Mouse (Mus musculus) MEL (cell line): ENCODE data around the gene Gpcpd1. TPM values are rescaled to one million over a fixed set of nuclear protein-coding genes. Genes with fewer than 3 reads are reported as not detected.

ENCODE experiments used
- DNase-seq: peaks from one replicate; pipeline ENCODE4 v3.0.0; 2011; ENCODE audit warnings: low read depth, low spot score
- H3K27ac ChIP-seq: 2 replicates; pipeline ENCODE4 v1.5.1; 2012; ENCODE audit warnings: low read depth, mild to moderate bottlenecking, control low read depth, low read length, moderate library complexity; ENCODE audit not compliant: control insufficient read depth
- H3K27me3 ChIP-seq, 2 experiments: fragments of 150-350 bp in 1 of 2; sonication (generic) in 1 of 2; 2 replicates each; pipeline ENCODE4 v1.6.1; 2012; ENCODE audit warnings: low read length in 2 of 2, mild to moderate bottlenecking in 2 of 2, improper control_type of control experiment in 1 of 2, moderate library complexity in 1 of 2; ENCODE audit not compliant: insufficient read depth in 2 of 2, control insufficient read depth in 1 of 2
- H3K36me3 ChIP-seq, 2 experiments: 2 replicates each; pipeline ENCODE4 v1.6.1; 2012 to 2014; ENCODE audit warnings: low read length in 2 of 2, improper control_type of control experiment in 1 of 2, inconsistent platforms in 1 of 2, mild to moderate bottlenecking in 1 of 2; ENCODE audit not compliant: insufficient read depth in 2 of 2, control insufficient read depth in 1 of 2
- H3K4me1 ChIP-seq, 2 experiments: fragments of 150-350 bp in 1 of 2; sonication (generic) in 1 of 2; 2 replicates each; pipeline ENCODE4 v1.6.1; 2012; ENCODE audit warnings: low read length in 2 of 2, improper control_type of control experiment in 1 of 2, mild to moderate bottlenecking in 1 of 2; ENCODE audit not compliant: insufficient read depth in 2 of 2, control insufficient read depth in 1 of 2
- H3K4me3 ChIP-seq, 2 experiments: fragments of 150-350 bp in 1 of 2; sonication (generic) in 1 of 2; 2 replicates each; pipeline ENCODE4 v1.5.1; 2012; ENCODE audit warnings: low read depth in 2 of 2, low read length in 2 of 2, mild to moderate bottlenecking in 2 of 2, moderate library complexity in 2 of 2, control low read depth in 1 of 2, improper control_type of control experiment in 1 of 2; ENCODE audit not compliant: control insufficient read depth in 1 of 2, insufficient read depth in 1 of 2
- H3K79me2 ChIP-seq: 2 replicates; pipeline ENCODE4 v1.6.1; 2012; ENCODE audit warnings: mild to moderate bottlenecking, low read length, moderate library complexity; ENCODE audit not compliant: control insufficient read depth, poor library complexity, insufficient read depth
- H3K9ac ChIP-seq: 2 replicates; pipeline ENCODE4 v1.6.1; 2012; ENCODE audit warnings: low read depth, mild to moderate bottlenecking, control low read depth, low read length, moderate library complexity; ENCODE audit not compliant: control insufficient read depth, poor library complexity, severe bottlenecking
- H3K9me3 ChIP-seq: fragments of 150-350 bp; sonication (generic); replicated peaks from 2 replicates; pipeline ENCODE4 v1.6.1; 2012; ENCODE audit warnings: mild to moderate bottlenecking, low read length, improper control_type of control experiment, moderate library complexity; ENCODE audit not compliant: insufficient read depth
- CTCF ChIP-seq, 3 experiments: IDR thresholded peaks in 2 of 3; conservative IDR thresholded peaks in 1 of 3; 2 replicates each; pipeline ENCODE4 v1.5.1; 2011 to 2012; ENCODE audit warnings: low read length in 3 of 3, low read depth in 2 of 3, mild to moderate bottlenecking in 2 of 3, improper control_type of control experiment in 1 of 3, inconsistent platforms in 1 of 3, mixed read lengths in 1 of 3, moderate library complexity in 1 of 3; ENCODE audit not compliant: control insufficient read depth in 1 of 3, insufficient read depth in 1 of 3, poor library complexity in 1 of 3, severe bottlenecking in 1 of 3
- E2F4 ChIP-seq: IDR thresholded peaks from 2 replicates; pipeline ENCODE4 v1.6.1; 2011; ENCODE audit warnings: low read depth, low read length, improper control_type of control experiment, borderline replicate concordance
- ELF1 ChIP-seq: IDR thresholded peaks from 2 replicates; pipeline ENCODE4 v1.6.1; 2014; ENCODE audit warnings: low read depth, mild to moderate bottlenecking, inconsistent platforms, low read length, improper control_type of control experiment, moderate library complexity
- ETS1 ChIP-seq: IDR thresholded peaks from 2 replicates; pipeline ENCODE4 v1.6.1; 2012; ENCODE audit warnings: low read depth, mild to moderate bottlenecking, inconsistent platforms, low read length, improper control_type of control experiment, moderate library complexity
- KAT2A ChIP-seq: conservative IDR thresholded peaks from 2 replicates; pipeline ENCODE4 v1.6.1; 2012; ENCODE audit warnings: low read depth, low read length, improper control_type of control experiment, inconsistent platforms
- MAFK ChIP-seq: IDR thresholded peaks from 2 replicates; pipeline ENCODE4 v1.6.1; 2011; ENCODE audit warnings: low read depth, mild to moderate bottlenecking, low read length, improper control_type of control experiment, borderline replicate concordance
- MAX ChIP-seq: IDR thresholded peaks from 2 replicates; pipeline ENCODE4 v1.6.1; 2011; ENCODE audit warnings: low read length, improper control_type of control experiment
- MAZ ChIP-seq: IDR thresholded peaks from 2 replicates; pipeline ENCODE4 v1.6.1; 2012; ENCODE audit warnings: low read depth, mild to moderate bottlenecking, inconsistent platforms, low read length, improper control_type of control experiment
- MEF2A ChIP-seq: IDR thresholded peaks from 2 replicates; pipeline ENCODE4 v1.6.1; 2014; ENCODE audit warnings: low read depth, mild to moderate bottlenecking, inconsistent platforms, low read length, improper control_type of control experiment; ENCODE audit not compliant: poor library complexity, insufficient replicate concordance, severe bottlenecking; ENCODE audit errors: extremely low read depth
- MXI1 ChIP-seq: IDR thresholded peaks from 2 replicates; pipeline ENCODE4 v1.6.1; 2011; ENCODE audit warnings: mild to moderate bottlenecking, low read depth, low read length, improper control_type of control experiment
- NELFE ChIP-seq: IDR thresholded peaks from 2 replicates; pipeline ENCODE4 v1.6.1; 2011; ENCODE audit warnings: low read depth, low read length, improper control_type of control experiment
- NRF1 ChIP-seq: IDR thresholded peaks from 2 replicates; pipeline ENCODE4 v1.6.1; 2014; ENCODE audit warnings: low read depth, mild to moderate bottlenecking, inconsistent platforms, low read length, improper control_type of control experiment, moderate library complexity; ENCODE audit not compliant: poor library complexity, insufficient read depth, severe bottlenecking
- POLR2A ChIP-seq, 2 experiments: IDR thresholded peaks; 2 replicates each; pipeline ENCODE4 v1.6.1; 2011 to 2012; ENCODE audit warnings: low read length in 2 of 2, mild to moderate bottlenecking in 2 of 2, control low read depth in 1 of 2, improper control_type of control experiment in 1 of 2, low read depth in 1 of 2, moderate library complexity in 1 of 2; ENCODE audit not compliant: control insufficient read depth in 1 of 2, insufficient read depth in 1 of 2, poor library complexity in 1 of 2
- POLR2AphosphoS5 ChIP-seq: IDR thresholded peaks from 2 replicates; pipeline ENCODE4 v1.6.1; 2012; ENCODE audit warnings: low read depth, borderline replicate concordance, mild to moderate bottlenecking, inconsistent platforms, low read length, moderate library complexity, mixed read lengths
- RCOR1 ChIP-seq: IDR thresholded peaks from 2 replicates; pipeline ENCODE4 v1.6.1; 2012; ENCODE audit warnings: low read depth, mild to moderate bottlenecking, inconsistent platforms, low read length, improper control_type of control experiment
- SIN3A ChIP-seq: IDR thresholded peaks from 2 replicates; pipeline ENCODE4 v1.6.1; 2012; ENCODE audit warnings: low read length, improper control_type of control experiment, inconsistent platforms
- TBP ChIP-seq: IDR thresholded peaks from 2 replicates; pipeline ENCODE4 v1.8.0; 2011; ENCODE audit warnings: low read depth, low read length, improper control_type of control experiment
- TCF12 ChIP-seq: IDR thresholded peaks from 2 replicates; pipeline ENCODE4 v1.6.1; 2014; ENCODE audit warnings: low read depth, mild to moderate bottlenecking, inconsistent platforms, low read length, improper control_type of control experiment, moderate library complexity
- UBTF ChIP-seq: IDR thresholded peaks from 2 replicates; pipeline ENCODE4 v1.6.1; 2012; ENCODE audit warnings: low read depth, mild to moderate bottlenecking, inconsistent platforms, low read length, improper control_type of control experiment, moderate library complexity, borderline replicate concordance; ENCODE audit not compliant: insufficient read depth
- USF2 ChIP-seq, 2 experiments: IDR thresholded peaks; 2 replicates each; pipeline ENCODE4 v1.6.1; 2011 to 2012; ENCODE audit warnings: improper control_type of control experiment in 2 of 2, low read length in 2 of 2, borderline replicate concordance in 1 of 2, inconsistent platforms in 1 of 2, low read depth in 1 of 2, mild to moderate bottlenecking in 1 of 2; ENCODE audit not compliant: insufficient read depth in 1 of 2
- ZC3H11A ChIP-seq: IDR thresholded peaks from 2 replicates; pipeline ENCODE4 v1.6.1; 2012; ENCODE audit warnings: low read depth, mild to moderate bottlenecking, inconsistent platforms, low read length, improper control_type of control experiment
- polyA plus RNA-seq, 2 experiments: library from polyadenylated mRNA; stranded (reverse) in 1 of 2; unstranded in 1 of 2; fragments of >175 nt in 1 of 2; fragments of >200 nt in 1 of 2; gene quantifications; 2 replicates each; pipeline versions ENCODE4 v1.2.1 to v1.2.4; 2012; ENCODE audit warnings: low replicate concordance in 2 of 2, low read depth in 1 of 2; ENCODE audit not compliant: insufficient read length in 2 of 2, insufficient read depth in 1 of 2, missing spikeins in 1 of 2
- total RNA-seq: library from RNA; depleted of rRNA; stranded (reverse); fragments of 300-350 nt; gene quantifications from 2 replicates; pipeline ENCODE4 v1.2.3, GENCODE M21; 2012

The Gpcpd1 gene
- total and polyA plus RNA-seq, 3 experiments: 2.9 to 4.5 TPM; not detected in 1

DNA sequence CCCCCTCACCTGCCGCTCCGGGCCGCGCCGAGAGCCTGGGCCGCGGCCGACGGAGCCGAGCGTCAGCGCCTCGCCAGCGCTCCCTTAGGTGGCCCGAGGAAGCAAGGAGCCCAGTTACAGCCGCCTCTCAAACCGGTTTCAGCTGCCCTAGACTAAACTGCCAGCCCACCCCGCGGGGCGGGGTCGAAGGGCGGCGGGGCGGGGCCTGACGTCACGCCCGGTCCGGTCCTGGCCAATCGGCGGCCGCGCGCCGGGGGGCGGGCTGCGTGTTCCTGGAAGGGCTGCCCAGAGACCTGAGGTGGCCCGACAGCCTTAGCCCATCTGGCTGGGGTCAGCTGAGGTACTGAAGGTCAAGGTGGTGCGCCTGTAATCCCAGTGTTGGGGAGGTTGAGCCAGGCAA is 9.5 kb downstream of the Gpcpd1 start (continued):
- TF ChIP-seq RCOR1 (no peak), ZC3H11A (no peak), USF2 (IDR thresholded peaks at IDR 0.05; ENCODE audit: borderline replicate concordance in 1 of 2, insufficient read depth in 1 of 2, low read depth in 1 of 2, low read length in 2 of 2) (no peak), MEF2A (no peak), TCF12 (peak; percentile 39; the same call in 1 of the 2 replicates), SIN3A (peak; percentile 19)

DNA sequence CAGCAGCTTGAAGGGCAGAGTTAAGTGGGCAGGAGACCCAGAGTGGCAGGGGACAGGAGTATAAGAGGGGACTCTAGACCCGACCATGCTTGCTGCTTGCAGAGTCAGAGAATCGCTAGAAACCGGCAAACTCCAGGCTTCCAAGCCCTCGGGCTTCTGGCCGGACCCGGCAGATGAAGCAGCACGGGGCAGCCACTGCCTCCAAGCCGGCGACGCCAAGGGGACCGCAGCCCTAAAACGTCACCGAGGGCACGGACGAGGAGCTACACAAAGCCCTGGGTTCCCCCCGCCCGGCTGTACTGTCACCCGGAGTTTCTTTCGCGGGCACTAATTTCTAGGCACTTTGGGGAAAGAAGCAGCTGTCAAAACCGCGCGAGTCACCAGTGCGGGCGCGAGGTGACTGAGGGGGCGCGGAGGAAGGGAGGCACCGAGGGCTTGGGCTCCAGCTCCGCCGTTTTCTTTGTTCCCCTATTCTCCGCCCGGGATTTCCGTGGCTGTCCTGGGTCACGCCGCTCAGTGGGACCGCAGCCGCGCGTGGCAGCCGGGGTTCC is 10.0 kb downstream of the Gpcpd1 start:
- peaks cover 7 to 15% of the 10 kb centered on the region in 2 experiments for H3K4me1 ChIP-seq
- H3K79me2 ChIP-seq: peaks cover 9% of the 10 kb centered on the region; the same call in 1 of the 2 replicates
- peaks cover 0 to 36% of the 10 kb centered on the region in 2 experiments; a peak in 2 of 4 replicates for H3K36me3 ChIP-seq
- peak overlapping the region; percentile 94 for H3K9ac ChIP-seq
- no peaks in the 10 kb centered on the region for H3K9me3 ChIP-seq
- H3K4me3 ChIP-seq: peak overlapping the region; percentile 88
- no peaks in the 10 kb centered on the region for H3K27me3 ChIP-seq
- peak overlapping the region; percentile 70 for H3K27ac ChIP-seq
- peak; percentile 78 for TF ChIP-seq SIN3A
- TF ChIP-seq E2F4: no peak
- TF ChIP-seq TCF12: 0 out of 2 replicates have a peak, but pooled peaks have one; percentile 8
- peak; percentile 59 for TF ChIP-seq MXI1
- TF ChIP-seq KAT2A: no peak
- 0 out of 2 replicates have a peak, but pooled peaks have one; percentile 76 for TF ChIP-seq UBTF
- no peak for TF ChIP-seq NELFE
- peak; percentile 66 for TF ChIP-seq MAX
- TF ChIP-seq ELF1: no peak
- 0 out of 2 replicates have a peak, but pooled peaks have one; percentile 17 for TF ChIP-seq ETS1
- TF ChIP-seq POLR2A (IDR thresholded peaks at IDR 0.05; ENCODE audit: control insufficient read depth in 1 of 2, insufficient read depth in 1 of 2, low read depth in 1 of 2, low read length in 2 of 2, poor library complexity in 1 of 2): 0 out of 4 replicates have a peak, but pooled peaks of 1 of the 2 experiments have one; percentile 32
- DNase-seq: peak; percentile 70

DNA sequence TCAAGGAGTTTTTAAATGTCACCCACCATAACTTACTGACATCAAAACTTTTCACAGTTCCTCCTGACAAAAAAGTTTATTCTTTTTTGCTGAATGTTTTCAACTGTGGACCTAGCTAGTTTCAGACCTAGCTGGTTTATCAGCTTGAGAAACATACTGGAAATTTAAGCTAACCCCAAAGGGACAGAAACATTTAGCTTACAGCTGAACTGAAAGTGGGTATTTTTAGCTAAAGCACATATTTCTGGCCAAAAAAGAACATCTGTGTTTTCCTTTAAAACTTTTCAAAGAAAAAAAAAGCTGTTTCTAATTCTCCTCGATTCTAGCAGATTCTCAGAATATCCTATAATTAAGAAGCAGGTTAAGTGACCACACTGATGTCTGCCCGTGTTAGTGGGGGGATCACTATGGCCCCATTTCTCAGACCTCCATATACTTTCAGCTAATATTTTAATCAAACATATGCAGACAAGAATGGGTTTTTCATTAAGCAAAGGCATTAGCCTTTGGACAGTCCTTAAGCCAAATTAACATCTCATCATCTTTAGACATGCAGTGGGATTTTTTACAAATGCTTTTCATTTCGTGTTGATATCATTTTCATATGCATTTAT is 10.9 kb downstream of the Gpcpd1 start:
- H3K27ac ChIP-seq: no peak overlapping the region

More for the DNA sequence above, 10.9 kb downstream of the Gpcpd1 start:
- H3K9me3 ChIP-seq: no peaks in the 10 kb centered on the region
- peaks cover 9% of the 10 kb centered on the region; the same call in 1 of the 2 replicates for H3K79me2 ChIP-seq
- peak overlapping the region in 1 of 2 experiments; percentile 88; a peak in 2 of 4 replicates for H3K4me3 ChIP-seq
- no peak overlapping the region for H3K9ac ChIP-seq
- DNase-seq: no peak
- peaks cover 5 to 15% of the 10 kb centered on the region in 2 experiments for H3K4me1 ChIP-seq
- TF ChIP-seq USF2 (IDR thresholded peaks at IDR 0.05; ENCODE audit: borderline replicate concordance in 1 of 2, insufficient read depth in 1 of 2, low read depth in 1 of 2, low read length in 2 of 2) (no peak), CTCF (IDR thresholded peaks at IDR 0.05 in 2 of 3, conservative IDR thresholded peaks at IDR 0.05 in 1 of 3; ENCODE audit: control insufficient read depth in 1 of 3, insufficient read depth in 1 of 3, low read depth in 2 of 3, low read length in 3 of 3, poor library complexity in 1 of 3, severe bottlenecking in 1 of 3) (no peak), TBP (no peak), ETS1 (no peak), NRF1 (no peak), MAZ (no peak), MAFK (no peak), POLR2AphosphoS5 (no peak)
- no peaks in the 10 kb centered on the region for H3K27me3 ChIP-seq
- H3K36me3 ChIP-seq: peaks cover 0 to 30% of the 10 kb centered on the region in 2 experiments; a peak in 2 of 4 replicates
